Mouse (Mus musculus): ENCODE data around the gene Pfkm. TPM values are rescaled to one million over a fixed set of nuclear protein-coding genes. Genes with fewer than 3 reads are reported as not detected.
A peak's percentile ranks its signal among the peaks of the same experiment; 100 is the strongest.

Pfkm gene
- polyA plus RNA-seq, 1 experiment from 2014 or later: 12.8 TPM

GRCm38 (mm10) chr15:98074521-98074920 is 17.9 kb upstream of the Pfkm start:
- Histone ChIP-seq H3K9me3 (ENCODE audit: low read length) (no peaks in the 10 kb centered on the region), H3K9ac (replicated peaks; ENCODE audit: low read depth) (no peak overlapping the region), H3K27ac (ENCODE audit: low read length) (no peak overlapping the region), H3K4me3 (ENCODE audit: low read depth, low read length) (no peak overlapping the region), H3K4me1 (ENCODE audit: insufficient read depth, low read depth, low read length) (no peaks in the 10 kb centered on the region), H3K36me3 (ENCODE audit: insufficient read depth, low read length) (peaks cover 41% of the 10 kb centered on the region), H3K27me3 (replicated peaks; ENCODE audit: insufficient read depth, low read length) (no peaks in the 10 kb centered on the region), H3K4me2 (replicated peaks; ENCODE audit: low read depth, low read length) (no peak overlapping the region)
- 90% methylated on average over 8 of the region's 8 CpGs for WGBS
- no peak for DNase-seq (ENCODE audit: low spot score)
- ATAC-seq: no peak
- no peak for TF ChIP-seq CTCF (IDR thresholded peaks at IDR 0.05)
- TF ChIP-seq EP300 (IDR thresholded peaks at IDR 0.05): no peak

- Histone ChIP-seq H3K9ac (replicated peaks; ENCODE audit: low read depth) (no peak overlapping the region), H3K27me3 (replicated peaks; ENCODE audit: insufficient read depth, low read length) (no peaks in the 10 kb centered on the region), H3K27ac (ENCODE audit: low read length) (no peak overlapping the region), H3K4me1 (ENCODE audit: insufficient read depth, low read depth, low read length) (no peaks in the 10 kb centered on the region), H3K9me3 (ENCODE audit: low read length) (no peaks in the 10 kb centered on the region), H3K4me3 (ENCODE audit: low read depth, low read length) (no peak overlapping the region), H3K4me2 (replicated peaks; ENCODE audit: low read depth, low read length) (no peak overlapping the region), H3K36me3 (ENCODE audit: insufficient read depth, low read length) (peaks cover 35% of the 10 kb centered on the region)
- 84% methylated on average over 16 of the region's 16 CpGs for WGBS
- ATAC-seq (no peak), DNase-seq (ENCODE audit: low spot score) (no peak)
- TF ChIP-seq EP300 (IDR thresholded peaks at IDR 0.05): no peak
- TF ChIP-seq CTCF (IDR thresholded peaks at IDR 0.05): no peak
Measured at GRCm38 (mm10) chr15:98075034-98075433, 17.4 kb upstream of the Pfkm start.

DNA sequence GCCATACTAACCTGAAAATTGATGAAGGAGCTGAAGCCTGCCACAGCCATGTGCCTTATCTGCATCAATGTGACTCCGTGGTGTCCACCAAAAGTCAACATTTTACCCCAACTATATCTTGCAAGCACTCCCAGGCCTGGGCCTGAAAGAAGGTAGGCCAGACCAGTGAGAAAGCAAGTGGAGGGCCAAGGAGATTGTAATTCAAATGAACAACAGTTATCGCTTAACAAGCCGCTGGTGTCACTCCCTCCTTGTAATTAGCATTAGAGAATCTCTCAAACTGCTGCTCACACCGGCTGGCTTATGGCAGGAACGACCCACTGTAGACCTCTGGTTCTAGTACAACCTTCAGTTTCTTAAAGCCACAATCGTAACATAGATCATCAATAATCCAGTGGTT is 15.5 kb upstream of the Pfkm start:
- Histone ChIP-seq H3K4me2 (replicated peaks; ENCODE audit: low read depth, low read length) (no peak overlapping the region), H3K27ac (ENCODE audit: low read length) (no peak overlapping the region), H3K36me3 (ENCODE audit: insufficient read depth, low read length) (peaks cover 32% of the 10 kb centered on the region), H3K4me3 (ENCODE audit: low read depth, low read length) (no peak overlapping the region), H3K27me3 (replicated peaks; ENCODE audit: insufficient read depth, low read length) (no peaks in the 10 kb centered on the region), H3K9me3 (ENCODE audit: low read length) (no peaks in the 10 kb centered on the region), H3K4me1 (ENCODE audit: insufficient read depth, low read depth, low read length) (no peaks in the 10 kb centered on the region), H3K9ac (replicated peaks; ENCODE audit: low read depth) (no peak overlapping the region)
- DNase-seq (ENCODE audit: low spot score): no peak
- no peak for ATAC-seq
- WGBS: 90% methylated on average over 6 of the region's 6 CpGs
- TF ChIP-seq EP300 (IDR thresholded peaks at IDR 0.05): no peak
- no peak for TF ChIP-seq CTCF (IDR thresholded peaks at IDR 0.05)

DNA sequence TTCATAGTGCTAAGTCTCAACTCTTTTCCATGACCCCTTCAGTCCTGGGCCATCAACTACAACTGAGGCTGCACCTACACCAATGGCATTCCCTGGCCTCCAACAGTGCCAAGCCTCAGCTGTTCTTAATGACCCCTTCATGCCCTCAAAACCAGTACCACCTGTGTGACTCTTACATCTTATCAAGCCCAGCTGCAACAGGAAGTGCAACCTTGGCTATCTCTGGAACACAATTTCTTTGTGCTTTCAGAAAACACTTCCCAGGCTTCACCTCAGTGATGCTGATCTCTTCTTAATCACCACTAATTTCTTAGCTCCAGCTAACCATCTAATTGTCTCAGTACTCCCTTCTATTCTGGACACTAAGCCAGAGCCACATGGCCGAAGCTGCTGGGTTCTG is 3.5 kb upstream of the Pfkm start:
- ATAC-seq: no peak
- Histone ChIP-seq H3K36me3 (ENCODE audit: insufficient read depth, low read length) (peaks cover 6% of the 10 kb centered on the region; the same call in 1 of the 2 replicates), H3K9ac (replicated peaks; ENCODE audit: low read depth) (no peak overlapping the region), H3K9me3 (ENCODE audit: low read length) (no peaks in the 10 kb centered on the region), H3K4me2 (replicated peaks; ENCODE audit: low read depth, low read length) (no peak overlapping the region), H3K27me3 (replicated peaks; ENCODE audit: insufficient read depth, low read length) (no peaks in the 10 kb centered on the region), H3K4me1 (ENCODE audit: insufficient read depth, low read depth, low read length) (peaks cover 8% of the 10 kb centered on the region; the same call in 1 of the 2 replicates), H3K4me3 (ENCODE audit: low read depth, low read length) (no peak overlapping the region), H3K27ac (ENCODE audit: low read length) (no peak overlapping the region)
- WGBS: 97% methylated on average over 1 of the region's 1 CpGs
- no peak for DNase-seq (ENCODE audit: low spot score)
- TF ChIP-seq CTCF (IDR thresholded peaks at IDR 0.05): no peak
- no peak for TF ChIP-seq EP300 (IDR thresholded peaks at IDR 0.05)

- no peak for ATAC-seq
- Histone ChIP-seq H3K36me3 (ENCODE audit: insufficient read depth, low read length) (peaks cover 5% of the 10 kb centered on the region; the same call in 1 of the 2 replicates), H3K4me2 (replicated peaks; ENCODE audit: low read depth, low read length) (no peak overlapping the region), H3K4me3 (ENCODE audit: low read depth, low read length) (no peak overlapping the region), H3K4me1 (ENCODE audit: insufficient read depth, low read depth, low read length) (peaks cover 8% of the 10 kb centered on the region; the same call in 1 of the 2 replicates), H3K9me3 (ENCODE audit: low read length) (no peaks in the 10 kb centered on the region), H3K27ac (ENCODE audit: low read length) (no peak overlapping the region), H3K27me3 (replicated peaks; ENCODE audit: insufficient read depth, low read length) (no peaks in the 10 kb centered on the region), H3K9ac (replicated peaks; ENCODE audit: low read depth) (no peak overlapping the region)
- WGBS: 69% methylated on average over 9 of the region's 9 CpGs
- no peak for TF ChIP-seq EP300 (IDR thresholded peaks at IDR 0.05)
- TF ChIP-seq CTCF (IDR thresholded peaks at IDR 0.05): peak; percentile 68
- peak; percentile 65 for DNase-seq (ENCODE audit: low spot score)
Measured at GRCm38 (mm10) chr15:98089421-98090183, 2.8 kb upstream of the Pfkm start.

GRCm38 (mm10) chr15:98091841-98092240 is 548 bp upstream of the Pfkm start:
- no peak overlapping the region for H3K27ac ChIP-seq (ENCODE audit: low read length)
- DNase-seq (ENCODE audit: low spot score) (no peak), ATAC-seq (no peak)
- no peak overlapping the region for H3K9ac ChIP-seq (replicated peaks; ENCODE audit: low read depth)
- TF ChIP-seq CTCF (IDR thresholded peaks at IDR 0.05): no peak
- TF ChIP-seq EP300 (IDR thresholded peaks at IDR 0.05): no peak
- WGBS: 8% methylated on average over 4 of the region's 4 CpGs
- no peaks in the 10 kb centered on the region for H3K27me3 ChIP-seq (replicated peaks; ENCODE audit: insufficient read depth, low read length)
- no peaks in the 10 kb centered on the region for H3K9me3 ChIP-seq (ENCODE audit: low read length)
- no peaks in the 10 kb centered on the region for H3K36me3 ChIP-seq (ENCODE audit: insufficient read depth, low read length)
- no peak overlapping the region for H3K4me3 ChIP-seq (ENCODE audit: low read depth, low read length)
- peak overlapping the region; percentile 85 for H3K4me2 ChIP-seq (replicated peaks; ENCODE audit: low read depth, low read length)
- H3K4me1 ChIP-seq (ENCODE audit: insufficient read depth, low read depth, low read length): peaks cover 8% of the 10 kb centered on the region; the same call in 1 of the 2 replicates
